Mouse (Mus musculus) midbrain, postnatal 0 days (tissue): Measurements from ENCODE around the gene Tor1b. TPM values are rescaled to one million over a fixed set of nuclear protein-coding genes. Genes with fewer than 3 reads are reported as not detected.
A peak's percentile ranks its signal among the peaks of the same experiment; 100 is the strongest.

Source experiments
- ATAC-seq: fragments of 200-750 bp; cut with Nextera tagmentation; 2 replicates; pipeline ENCODE4 v1.8.0; 2017; ENCODE audit warnings: moderate number of reproducible peaks, mild to moderate bottlenecking, moderate TSS enrichment, moderate library complexity; ENCODE audit not compliant: low FRiP score
- DNase-seq: peaks from one replicate; pipeline ENCODE4 v3.0.0-alpha.2; 2015; ENCODE audit warnings: low spot score
- H3K27ac ChIP-seq: fragments of 300-500 bp; sonication (generic); 2 replicates; pipeline ENCODE4 v1.5.1; 2014; ENCODE audit warnings: low read depth, mild to moderate bottlenecking, low read length, mixed read lengths
- H3K27me3 ChIP-seq: fragments of 300-500 bp; sonication (generic); 2 replicates; pipeline ENCODE4 v1.6.1; 2014; ENCODE audit warnings: low read length, control low read depth, mixed read lengths; ENCODE audit not compliant: insufficient read depth
- H3K36me3 ChIP-seq: fragments of 300-500 bp; sonication (generic); 2 replicates; pipeline ENCODE4 v1.6.1; 2014; ENCODE audit warnings: low read length, control low read depth, mixed read lengths; ENCODE audit not compliant: insufficient read depth
- H3K4me1 ChIP-seq: fragments of 300-500 bp; sonication (generic); 2 replicates; pipeline ENCODE4 v1.6.1; 2014; ENCODE audit warnings: mild to moderate bottlenecking, control low read depth, antibody characterized with exemption, low read length, mixed read lengths; ENCODE audit not compliant: insufficient read depth
- H3K4me2 ChIP-seq: fragments of 300-500 bp; sonication (generic); 2 replicates; pipeline ENCODE4 v1.6.1; 2014; ENCODE audit warnings: low read depth, mild to moderate bottlenecking, low read length, mixed read lengths; ENCODE audit not compliant: poor library complexity, severe bottlenecking
- H3K4me3 ChIP-seq: fragments of 300-500 bp; sonication (generic); 2 replicates; pipeline ENCODE4 v1.5.1; 2014; ENCODE audit warnings: low read depth, mild to moderate bottlenecking, low read length, moderate library complexity
- H3K9ac ChIP-seq: fragments of 300-500 bp; sonication (generic); replicated peaks from 2 replicates; pipeline ENCODE4 v1.6.1; 2014; ENCODE audit warnings: mild to moderate bottlenecking, low read length, moderate library complexity, mixed read lengths; ENCODE audit not compliant: poor library complexity, severe bottlenecking
- H3K9me3 ChIP-seq: fragments of 300-500 bp; sonication (generic); 2 replicates; pipeline ENCODE4 v1.6.1; 2016; ENCODE audit warnings: low read length, control low read depth
- CTCF ChIP-seq: IDR thresholded peaks from 2 replicates; pipeline ENCODE4 v1.5.1; 2016; ENCODE audit warnings: antibody characterized with exemption, mild to moderate bottlenecking
- whole genome bisulfite sequencing: fragments of 180-500 bp; shearing (Covaris S2); extraction: QIAGEN DNeasy Blood & Tissue Kit; methylation state at CpG from one replicate; pipeline ENCODE4 v1.1.7; 2014; 5-methylcytosine and 5-hydroxymethylcytosine counted together
- polyA plus RNA-seq: library from polyadenylated mRNA; unstranded; fragments of >200 nt; fragmentation: Nextera tagmentation; extraction: Ambion mirVana; gene quantifications from 2 replicates; pipeline ENCODE4 v1.2.1, GENCODE M21; 2015
- total RNA-seq: library from RNA; depleted of rRNA; stranded (reverse); fragments of >200 nt; gene quantifications from 2 replicates; pipeline ENCODE4 v1.2.3, GENCODE M21; 2014

The Tor1b gene
- total and polyA plus RNA-seq, 2 experiments from 2014 or later, result 16.4 to 27.1 TPM

GRCm38 (mm10) chr2:30962570-30963254 lies 10.0 kb downstream of the Tor1b start:
- H3K4me1 ChIP-seq, result peaks cover 10% of the 10 kb centered on the region
- no peak for TF ChIP-seq CTCF
- no peak overlapping the region for H3K9ac ChIP-seq
- H3K27me3 ChIP-seq, result no peaks in the 10 kb centered on the region
- no peaks in the 10 kb centered on the region for H3K9me3 ChIP-seq
- no peak overlapping the region for H3K4me2 ChIP-seq
- no peak overlapping the region for H3K27ac ChIP-seq
- 94% methylated on average over 11 of the region's 11 CpGs for WGBS
- DNase-seq, result no peak
- no peak overlapping the region for H3K4me3 ChIP-seq
- ATAC-seq, result no peak
- peaks cover 69% of the 10 kb centered on the region for H3K36me3 ChIP-seq

- TF ChIP-seq CTCF, result no peak
- H3K27ac ChIP-seq, result no peak overlapping the region
- DNase-seq, result no peak
- peaks cover 10% of the 10 kb centered on the region for H3K4me1 ChIP-seq
- H3K9me3 ChIP-seq, result no peaks in the 10 kb centered on the region
- H3K4me2 ChIP-seq, result no peak overlapping the region
- WGBS, result 90% methylated on average over 8 of the region's 8 CpGs
- no peak overlapping the region for H3K9ac ChIP-seq
- H3K27me3 ChIP-seq, result no peaks in the 10 kb centered on the region
- no peak overlapping the region for H3K4me3 ChIP-seq
- H3K36me3 ChIP-seq, result peaks cover 45% of the 10 kb centered on the region
- no peak for ATAC-seq
These were observed 12.9 kb downstream of the Tor1b start for GRCm38 (mm10) chr2:30965627-30966026.

- ATAC-seq (no peak), DNase-seq (peak; percentile 9)
- Histone ChIP-seq H3K9ac (peak overlapping the region; percentile 93), H3K4me2 (peak overlapping the region; percentile 74), H3K27me3 (no peaks in the 10 kb centered on the region), H3K36me3 (peaks cover 33% of the 10 kb centered on the region), H3K4me1 (peaks cover 10% of the 10 kb centered on the region), H3K4me3 (peak overlapping the region; percentile 73), H3K27ac (0 out of 2 replicates have a peak overlapping the region, but pooled peaks have one; percentile 76), H3K9me3 (no peaks in the 10 kb centered on the region)
- WGBS, result 24% methylated on average over 16 of the region's 16 CpGs
- no peak for TF ChIP-seq CTCF
These were observed 14.1 kb downstream of the Tor1b start for GRCm38 (mm10) chr2:30966826-30967225.

- H3K4me3 ChIP-seq, result peak within 1 kb of the TSS; percentile 73
- peak; percentile 95 for DNase-seq
- peak within 1 kb of the TSS; percentile 76 for H3K27ac ChIP-seq
- ATAC-seq, result peak; percentile 94
- H3K9me3 ChIP-seq, result no peaks in the 10 kb centered on the region
- H3K27me3 ChIP-seq, result no peaks in the 10 kb centered on the region
- peak within 1 kb of the TSS; percentile 74 for H3K4me2 ChIP-seq
- H3K36me3 ChIP-seq, result peaks cover 30% of the 10 kb centered on the region
- H3K4me1 ChIP-seq, result peaks cover 10% of the 10 kb centered on the region
- TF ChIP-seq CTCF, result peak; percentile 45
- H3K9ac ChIP-seq, result peak within 1 kb of the TSS; percentile 93
- WGBS, result 2% methylated on average over 58 of the region's 59 CpGs
These were observed 14.9 kb downstream of the Tor1b start, which contains the start of gene Tor1a for GRCm38 (mm10) chr2:30967352-30968327. TSS of gene Tor1a (minus strand) at chr2:30967933.

GRCm38 (mm10) chr2:30981790-30982513 lies 29.2 kb downstream of the Tor1b start, which contains the start of the genes BC005624 and Usp20:
TSS of gene BC005624 (minus strand) at chr2:30982201.
TSS of gene Usp20 (plus strand) at chr2:30982279.
- Histone ChIP-seq H3K4me3 (peak within 1 kb of the TSS; percentile 75), H3K9ac (peak within 1 kb of the TSS; percentile 58), H3K4me2 (peak within 1 kb of the TSS; percentile 81), H3K36me3 (peaks cover 20% of the 10 kb centered on the region), H3K4me1 (peaks cover 3% of the 10 kb centered on the region; the same call in 1 of the 2 replicates), H3K27me3 (no peaks in the 10 kb centered on the region), H3K9me3 (no peaks in the 10 kb centered on the region), H3K27ac (peak within 1 kb of the TSS; percentile 70)
- DNase-seq (peak; percentile 100), ATAC-seq (peak; percentile 97)
- peak; percentile 43 for TF ChIP-seq CTCF
- under 1% methylated on average over 64 of the region's 66 CpGs for WGBS
